Comparison of ENCODE assay signal across 9 mouse cellular contexts in genomic region chr12:112147365-112147764, GRCm38 (mm10). TPM values are rescaled to one million over a fixed set of nuclear protein-coding genes. Genes with fewer than 3 reads are reported as not detected.
DNase-seq lines count a peak whose midpoint lies in the region; ATAC-seq and TF ChIP-seq lines count a peak whose summit lies in the region.
"Had no signal": no experiment of that assay in that cellular context is flagged by ENCODE, and none has a peak within 500 bp of the region (broad histone marks: within the 10 kb centered on the region; RNA-seq: fewer than 3 reads in every experiment).

No protein-coding gene starts in this region.

- peaks cover 45% of the 10 kb centered on the region for H3K27me3 ChIP-seq in neural tube, embryonic 11.5 days (ENCODE audit: control insufficient read depth, insufficient read depth, low read length)
- peaks cover 54% of the 10 kb centered on the region for H3K27me3 ChIP-seq in heart, embryonic 16.5 days (ENCODE audit: control insufficient read depth, insufficient read depth, low read length)
- peaks cover 70% of the 10 kb centered on the region for H3K27me3 ChIP-seq in liver, embryonic 12.5 days (replicated peaks)
- H3K27me3 ChIP-seq in stomach, postnatal 0 days (ENCODE audit: control insufficient read depth, insufficient read depth, low read length) = peaks cover 13% of the 10 kb centered on the region

- TF ChIP-seq CTCF in stomach, postnatal 0 days (IDR thresholded peaks at IDR 0.05; ENCODE audit: low read depth) = no peak

- DNase-seq in neural tube, embryonic 11.5 days (ENCODE audit: low spot score) = no peak
- no peak for DNase-seq in neural tube, embryonic 10.5 days (ENCODE audit: extremely low spot score, low spot score)
- DNase-seq in stomach, postnatal 0 days (ENCODE audit: low spot score) = no peak
- DNase-seq in adipocyte (ENCODE audit: low spot score) = no peak
- no peak for DNase-seq in gastrocnemius, postnatal 36 days
- DNase-seq in testis, postnatal 14 days (ENCODE audit: low spot score) = no peak
- DNase-seq: left cerebral cortex, postnatal 4 days had no signal

- H3K4me1 ChIP-seq in neural tube, embryonic 11.5 days (ENCODE audit: control insufficient read depth, insufficient read depth, low read length) = peaks cover 31% of the 10 kb centered on the region
- H3K4me1 ChIP-seq in heart, embryonic 16.5 days (ENCODE audit: control insufficient read depth, insufficient read depth, low read length) = peaks cover 17% of the 10 kb centered on the region; the same call in 1 of the 2 replicates
- H3K4me1 ChIP-seq in liver, embryonic 12.5 days = peaks cover 39% of the 10 kb centered on the region
- H3K4me1 ChIP-seq in stomach, postnatal 0 days (replicated peaks; ENCODE audit: control insufficient read depth, insufficient read depth) = no peaks in the 10 kb centered on the region; the same call in 1 of the 2 replicates

- no peak overlapping the region for H3K27ac ChIP-seq in neural tube, embryonic 11.5 days (ENCODE audit: low read depth, low read length)
- H3K27ac ChIP-seq in heart, embryonic 16.5 days (ENCODE audit: low read length) = peak overlapping the region; percentile 64
- H3K27ac ChIP-seq in liver, embryonic 12.5 days = no peak overlapping the region
- no peak overlapping the region for H3K27ac ChIP-seq in stomach, postnatal 0 days (replicated peaks)

- no peak for ATAC-seq in neural tube, embryonic 11.5 days (ENCODE audit: insufficient read depth, low FRiP score, low TSS enrichment)
- no peak for ATAC-seq in heart, embryonic 16.5 days (replicated peaks; ENCODE audit: extremely low read depth, insufficient read depth, low FRiP score)
- no peak for ATAC-seq in liver, embryonic 12.5 days
- ATAC-seq in stomach, postnatal 0 days (ENCODE audit: low FRiP score, low TSS enrichment) = no peak

- peak overlapping the region; percentile 87 for H3K4me2 ChIP-seq in neural tube, embryonic 11.5 days (ENCODE audit: low read depth)
- peak overlapping the region; percentile 79 for H3K4me2 ChIP-seq in heart, embryonic 16.5 days (ENCODE audit: low read depth, low read length)
- peak overlapping the region; percentile 70 for H3K4me2 ChIP-seq in liver, embryonic 12.5 days
- H3K4me2 ChIP-seq in stomach, postnatal 0 days (replicated peaks; ENCODE audit: low read depth) = peak overlapping the region; percentile 75

- whole genome bisulfite sequencing in neural tube, embryonic 11.5 days = 35% methylated on average over 5 of the region's 5 CpGs
- WGBS in heart, embryonic 16.5 days = 44% methylated on average over 5 of the region's 5 CpGs
- 41% methylated on average over 5 of the region's 5 CpGs for WGBS in liver, embryonic 12.5 days (ENCODE audit: insufficient replicate concordance)
- WGBS in stomach, postnatal 0 days = 50% methylated on average over 5 of the region's 5 CpGs

- intact Hi-C loops in gastrocnemius, postnatal 36 days (cut with DNase I) = loop anchor here (5.0 kb wide), 2 partner anchors 35 to 305 kb away; no protein-coding TSS in a partner anchor

- H3K9me3 ChIP-seq in neural tube, embryonic 11.5 days (ENCODE audit: control insufficient read depth, low read length) = no peaks in the 10 kb centered on the region
- H3K9me3 ChIP-seq in heart, embryonic 16.5 days (replicated peaks; ENCODE audit: control insufficient read depth, low read length) = no peaks in the 10 kb centered on the region
- H3K9me3 ChIP-seq in liver, embryonic 12.5 days (replicated peaks) = no peaks in the 10 kb centered on the region
- H3K9me3 ChIP-seq in stomach, postnatal 0 days (ENCODE audit: control insufficient read depth, low read length) = no peaks in the 10 kb centered on the region

- peak overlapping the region; percentile 27 for H3K9ac ChIP-seq in neural tube, embryonic 11.5 days (ENCODE audit: low read length)
- H3K9ac ChIP-seq in heart, embryonic 16.5 days (ENCODE audit: low read length) = peak overlapping the region; percentile 45
- no peak overlapping the region for H3K9ac ChIP-seq in liver, embryonic 12.5 days
- H3K9ac ChIP-seq in stomach, postnatal 0 days (ENCODE audit: low read length) = peak overlapping the region; percentile 63; the same call in 1 of the 2 replicates

- H3K36me3 ChIP-seq in neural tube, embryonic 11.5 days (ENCODE audit: control insufficient read depth, insufficient read depth, low read length) = no peaks in the 10 kb centered on the region
- no peaks in the 10 kb centered on the region for H3K36me3 ChIP-seq in heart, embryonic 16.5 days (ENCODE audit: control insufficient read depth, insufficient read depth)
- no peaks in the 10 kb centered on the region for H3K36me3 ChIP-seq in liver, embryonic 12.5 days
- H3K36me3 ChIP-seq in stomach, postnatal 0 days (ENCODE audit: control insufficient read depth, insufficient read depth, low read length) = no peaks in the 10 kb centered on the region

- TF ChIP-seq EP300 in stomach, postnatal 0 days (optimal IDR thresholded peaks at IDR 0.05) = no peak

- H3K4me3 ChIP-seq in neural tube, embryonic 11.5 days (ENCODE audit: low read depth, low read length) = peak overlapping the region; percentile 53
- H3K4me3 ChIP-seq in heart, embryonic 16.5 days (ENCODE audit: low read length) = peak overlapping the region; percentile 55
- H3K4me3 ChIP-seq in liver, embryonic 12.5 days = no peak overlapping the region
- peak overlapping the region; percentile 43 for H3K4me3 ChIP-seq in stomach, postnatal 0 days (ENCODE audit: low read depth, low read length)

RNA-seq across cellular contexts. Expression of gene Kif26a, which starts 1.4 kb away (rescaled TPM):
- polyA plus RNA-seq in neural tube, embryonic 11.5 days (2014; fragmentation: Nextera tagmentation; extraction: Ambion mirVana) = 2.0 and 2.8 TPM in 2 replicates
- 2.1 and 2.8 TPM in 2 replicates for polyA plus RNA-seq in heart, embryonic 16.5 days (2015; fragmentation: Nextera tagmentation; extraction: Ambion mirVana)
- 0.44 and 0.51 TPM in 2 replicates for polyA plus RNA-seq in liver, embryonic 12.5 days (2016; fragmentation: Nextera tagmentation; extraction: Ambion mirVana)
- 0.75 and 0.80 TPM in 2 replicates for polyA plus RNA-seq in stomach, postnatal 0 days (2015; fragmentation: Nextera tagmentation; extraction: Ambion mirVana)
- 1 to 10 TPM; 4.0 to 4.7 TPM for total RNA-seq in gastrocnemius, postnatal 36 days (2021)

RNA-seq across cellular contexts. Expression of gene Aspg, which starts 40.9 kb away (rescaled TPM):
- 0.69 and 0.73 TPM in 2 replicates for polyA plus RNA-seq in neural tube, embryonic 11.5 days (2014; fragmentation: Nextera tagmentation; extraction: Ambion mirVana)
- 0.59 and 0.65 TPM in 2 replicates for polyA plus RNA-seq in heart, embryonic 16.5 days (2015; fragmentation: Nextera tagmentation; extraction: Ambion mirVana)
- 0.46 and 0.50 TPM in 2 replicates for polyA plus RNA-seq in liver, embryonic 12.5 days (2016; fragmentation: Nextera tagmentation; extraction: Ambion mirVana)
- polyA plus RNA-seq in stomach, postnatal 0 days (2015; fragmentation: Nextera tagmentation; extraction: Ambion mirVana) = 6.0 and 6.9 TPM in 2 replicates
- total RNA-seq in gastrocnemius, postnatal 36 days (2021) = under 1 TPM in 1 of 2 experiments, not detected in 1; 0.20 TPM
